In genomic region chr12:74201410-74201809, GRCm38 (mm10) we compare ENCODE assay signal across 13 mouse cellular contexts.
"Had no signal": no experiment of that assay in that cellular context is flagged by ENCODE, and none has a peak within 500 bp of the region (broad histone marks: within the 10 kb centered on the region; RNA-seq: fewer than 3 reads in every experiment).

No protein-coding gene starts in this region.

- ATAC-seq: midbrain, embryonic 16.5 days had no signal

- DNase-seq: kidney, adult 11 months; kidney, adult 8-10 months; kidney, postnatal 10 days; kidney, postnatal 36 days; liver, embryonic 13.5 days; lung, adult 2 months; lung, postnatal 14 days; lung, postnatal 4 days; retina, postnatal 1 day; right cerebral cortex, postnatal 25 days; spleen, adult 18-20 months; thymus, postnatal 25 days had no signal
